Mouse (Mus musculus) layer of hippocampus, adult 9-11 months (tissue): ENCODE results near the gene Fbxo46.
A peak's percentile ranks its signal among the peaks of the same experiment; 100 is the strongest.

ENCODE experiments used
- DNase-seq: peaks from one replicate; pipeline ENCODE4 v3.0.0; 2022

Fbxo46 gene

DNA sequence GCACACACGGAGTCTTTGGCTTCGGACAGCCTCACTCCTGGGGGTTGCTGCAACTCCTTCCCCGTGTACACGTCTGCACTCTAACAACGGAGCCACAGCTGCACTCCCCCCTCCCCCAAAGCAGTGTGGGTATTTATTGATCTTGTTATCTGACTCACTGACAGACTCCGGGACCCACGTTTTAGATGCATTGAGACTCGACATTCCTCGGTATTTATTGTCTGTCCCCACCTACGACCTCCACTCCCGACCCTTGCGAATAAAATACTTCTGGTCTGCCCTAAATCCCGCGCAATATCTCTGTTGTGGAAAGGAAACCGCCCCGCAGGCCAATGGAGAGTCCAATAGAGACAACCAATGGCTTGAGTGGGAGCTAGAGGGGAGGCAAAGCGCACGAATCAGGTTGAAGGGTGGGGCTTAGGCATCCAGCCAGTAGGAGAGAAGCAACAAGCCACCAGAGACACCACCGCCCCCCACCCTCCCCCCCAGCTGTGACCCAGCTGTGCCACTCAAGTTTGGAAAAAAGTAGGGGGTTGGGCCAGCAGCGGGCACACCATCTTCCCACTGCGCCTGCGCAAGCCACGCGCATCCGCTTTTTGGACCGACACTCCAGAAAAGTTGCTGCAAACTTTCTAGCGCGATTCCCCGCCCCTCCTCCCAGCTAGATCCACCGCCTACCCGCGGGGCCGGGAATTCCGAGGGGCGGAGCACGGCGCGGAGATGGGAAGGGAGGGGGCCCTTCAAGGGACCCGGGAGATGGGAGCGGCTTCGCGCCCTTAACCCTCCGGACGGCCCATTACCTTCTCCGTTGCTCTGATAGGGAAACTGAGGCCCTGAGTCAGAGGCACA lies 25.9 kb upstream of the Fbxo46 start:
- peak; percentile 85 for DNase-seq

DNA sequence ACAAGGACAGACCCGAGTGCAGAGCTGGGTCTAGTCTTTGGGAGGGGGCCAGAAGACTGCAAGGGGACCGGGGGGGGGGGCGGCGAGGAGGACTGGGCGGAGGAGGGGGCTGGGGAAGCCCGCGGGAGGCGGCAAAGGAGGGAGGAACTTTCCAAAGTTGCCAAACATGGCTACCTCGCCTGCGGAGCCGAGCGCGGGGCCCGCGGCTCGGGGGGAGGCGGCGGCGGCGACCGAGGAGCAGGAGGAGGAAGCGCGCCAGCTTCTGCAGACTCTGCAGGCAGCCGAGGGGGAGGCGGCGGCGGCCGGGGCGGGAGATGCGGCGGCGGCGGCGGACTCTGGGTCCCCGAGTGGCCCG lies 25.2 kb upstream of the Fbxo46 start, which contains the start of gene Six5:
Six5 (plus strand) TSS at position 124 of the 355 bp plus-strand sequence.
- no peak for DNase-seq

GRCm38 (mm10) chr7:19094826-19095750 lies 24.6 kb upstream of the Fbxo46 start:
- no peak for DNase-seq

DNA sequence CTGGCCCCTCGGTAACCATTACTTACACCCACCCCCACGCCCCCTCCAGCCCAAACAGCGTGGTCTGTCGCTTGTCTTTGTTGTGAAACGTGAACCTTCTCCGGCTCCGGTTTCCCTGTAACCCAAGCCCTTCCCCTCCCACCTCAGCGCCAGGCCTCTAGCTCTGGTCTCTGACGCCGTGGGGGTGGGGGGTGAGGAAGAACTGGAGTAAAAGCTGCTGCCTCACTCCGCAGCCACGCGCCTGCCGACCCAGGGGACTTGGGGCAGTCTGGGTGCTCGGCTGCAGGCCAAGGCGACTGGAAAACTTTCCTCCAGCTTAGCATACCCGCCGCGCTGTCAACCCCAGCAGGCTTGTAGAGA lies 23.9 kb upstream of the Fbxo46 start:
- no peak for DNase-seq

DNA sequence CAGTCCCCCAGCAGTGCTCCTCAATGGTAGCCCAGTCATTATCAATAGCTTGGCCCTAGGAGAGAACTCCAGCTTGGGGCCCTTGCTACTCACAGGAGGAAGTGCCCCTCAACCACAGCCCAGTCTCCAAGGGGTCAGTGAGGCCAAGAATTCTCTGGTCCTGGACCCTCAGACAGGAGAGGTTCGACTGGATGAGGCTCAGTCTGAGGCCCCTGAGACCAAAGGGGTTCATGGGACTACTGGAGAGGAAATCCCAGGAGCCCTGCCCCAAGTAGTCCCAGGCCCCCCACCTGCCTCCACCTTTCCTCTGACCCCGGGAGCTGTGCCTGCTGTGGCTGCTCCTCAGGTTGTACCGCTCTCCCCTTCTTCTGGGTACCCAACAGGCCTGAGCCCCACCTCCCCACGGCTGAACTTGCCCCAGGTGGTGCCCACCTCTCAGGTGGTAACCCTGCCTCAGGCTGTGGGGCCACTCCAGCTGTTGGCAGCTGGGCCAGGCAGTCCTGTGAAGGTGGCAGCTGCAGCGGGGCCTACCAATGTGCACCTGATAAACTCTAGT lies 23.2 kb upstream of the Fbxo46 start:
- DNase-seq: no peak

DNA sequence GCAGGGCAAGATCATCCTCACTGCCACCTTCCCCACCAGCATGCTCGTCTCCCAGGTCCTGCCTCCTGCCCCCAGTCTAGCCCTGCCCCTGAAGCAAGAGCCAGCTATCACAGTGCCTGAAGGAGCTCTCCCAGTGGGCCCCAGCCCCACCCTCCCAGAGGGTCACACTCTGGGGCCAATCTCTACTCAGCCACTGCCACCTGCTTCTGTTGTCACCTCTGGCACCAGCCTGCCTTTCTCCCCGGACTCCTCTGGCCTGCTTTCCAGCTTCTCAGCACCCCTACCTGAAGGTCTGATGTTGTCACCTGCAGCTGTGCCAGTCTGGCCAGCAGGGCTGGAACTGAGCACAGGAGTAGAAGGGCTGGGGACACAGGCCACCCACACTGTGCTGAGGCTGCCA lies 22.4 kb upstream of the Fbxo46 start:
- no peak for DNase-seq

GRCm38 (mm10) chr7:19097863-19098262 lies 21.8 kb upstream of the Fbxo46 start:
- DNase-seq: no peak

- DNase-seq: no peak
Measured at GRCm38 (mm10) chr7:19098811-19099210, 20.8 kb upstream of the Fbxo46 start.

DNA sequence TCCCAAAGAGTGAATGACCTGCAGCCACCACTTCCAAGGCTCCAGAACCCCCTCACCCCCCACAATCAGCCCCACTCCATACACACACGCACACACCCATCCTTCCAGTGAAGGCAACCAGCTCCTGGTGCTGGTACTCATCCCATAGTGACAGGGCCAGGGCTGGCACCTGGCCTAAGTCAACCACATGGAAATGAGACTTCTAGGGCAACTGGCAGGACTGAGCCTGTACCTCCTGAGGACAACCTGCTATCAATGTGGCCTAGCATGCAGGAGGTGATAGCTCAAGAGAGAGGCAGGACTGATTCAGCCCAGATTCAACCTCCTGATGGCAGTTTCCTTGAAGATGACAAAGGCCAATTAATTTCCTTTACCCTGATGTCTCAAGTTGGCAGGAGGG lies 19.4 kb upstream of the Fbxo46 start:
- no peak for DNase-seq

GRCm38 (mm10) chr7:19103741-19104140 lies 15.9 kb upstream of the Fbxo46 start:
- no peak for DNase-seq

DNA sequence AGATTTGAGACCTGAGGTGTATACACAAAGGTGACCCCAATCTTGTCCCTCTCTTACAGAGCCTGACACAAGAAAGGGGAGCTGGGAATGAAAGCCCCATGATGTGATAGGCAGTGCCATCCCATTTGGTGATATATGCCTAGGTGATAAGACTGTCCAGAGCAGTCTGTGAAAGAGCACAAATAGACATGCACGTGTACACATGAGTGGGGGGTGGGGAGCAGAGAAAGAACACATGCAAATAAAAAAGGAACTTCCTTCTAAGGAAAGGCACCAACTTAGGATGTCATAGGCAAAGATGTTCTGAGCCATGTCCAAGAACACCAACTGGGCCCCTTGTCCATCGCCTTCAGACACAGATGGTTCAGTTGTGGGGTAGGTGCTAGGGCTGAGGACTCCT lies 15.2 kb upstream of the Fbxo46 start:
- DNase-seq: no peak

- no peak for DNase-seq
Measured at GRCm38 (mm10) chr7:19107436-19107835, 12.2 kb upstream of the Fbxo46 start.

DNA sequence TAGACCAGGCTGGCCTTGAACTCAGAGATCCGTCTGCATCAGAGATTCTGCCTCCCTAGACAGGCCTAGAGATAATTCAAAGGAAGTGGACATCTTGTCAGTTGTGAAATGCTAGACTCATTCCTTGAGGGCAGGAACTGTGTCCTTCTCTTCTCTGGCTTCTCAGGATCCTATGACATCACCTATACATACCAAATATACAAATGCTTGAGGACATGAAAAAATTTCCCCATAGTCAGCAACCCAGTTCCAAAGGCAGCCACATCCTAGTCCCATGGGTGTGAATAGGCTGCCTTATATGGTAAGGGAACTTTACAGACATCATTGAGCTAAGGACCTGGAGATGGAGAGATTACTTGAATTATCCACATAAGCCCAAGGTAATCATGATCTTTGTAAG lies 10.1 kb upstream of the Fbxo46 start:
- no peak for DNase-seq

DNA sequence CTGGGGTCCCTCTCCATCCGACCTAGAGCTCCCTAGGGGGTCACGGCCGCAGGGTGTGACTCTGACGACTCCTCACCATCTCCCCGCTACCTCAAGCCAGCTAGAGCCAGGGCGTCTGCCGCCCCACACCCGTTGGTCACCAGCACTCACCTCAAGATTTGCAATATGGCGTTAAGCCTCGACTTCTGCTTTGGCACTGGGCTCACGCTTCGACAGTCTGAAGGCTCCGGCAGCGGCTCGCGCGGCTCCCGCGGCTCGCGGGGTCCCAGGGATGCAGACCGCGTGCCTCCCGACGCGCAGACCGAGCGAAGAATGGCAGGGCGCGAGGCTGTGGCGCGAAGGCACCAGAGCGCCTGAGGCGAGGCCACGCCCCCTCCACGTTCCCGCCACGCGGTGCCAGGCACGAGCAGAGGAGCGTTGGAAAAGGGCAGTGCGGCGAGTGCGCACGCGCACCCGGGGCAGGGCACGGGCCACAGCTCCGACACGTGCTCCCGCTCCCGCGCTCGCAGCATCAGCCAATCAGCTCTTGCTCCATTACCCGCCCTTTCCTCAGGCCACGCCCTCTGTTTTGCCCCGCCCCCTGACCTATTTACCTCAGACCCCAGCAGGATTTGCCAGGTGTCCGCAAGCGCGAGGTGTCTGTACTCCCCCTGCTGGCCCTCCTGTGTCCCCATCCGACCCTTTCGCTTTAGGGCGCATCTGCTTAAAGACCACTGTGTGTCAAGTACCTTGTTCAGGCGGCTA lies 1.5 kb upstream of the Fbxo46 start, which contains the start of gene Gm4969:
Gm4969 (minus strand) TSS at position 341 of the 744 bp plus-strand sequence.
- DNase-seq: peak; percentile 58

- DNase-seq: no peak
Measured at GRCm38 (mm10) chr7:19119083-19119482, 576 bp upstream of the Fbxo46 start.

- no peak for DNase-seq
Measured at GRCm38 (mm10) chr7:19121686-19122085, 2.0 kb downstream of the Fbxo46 start.

DNA sequence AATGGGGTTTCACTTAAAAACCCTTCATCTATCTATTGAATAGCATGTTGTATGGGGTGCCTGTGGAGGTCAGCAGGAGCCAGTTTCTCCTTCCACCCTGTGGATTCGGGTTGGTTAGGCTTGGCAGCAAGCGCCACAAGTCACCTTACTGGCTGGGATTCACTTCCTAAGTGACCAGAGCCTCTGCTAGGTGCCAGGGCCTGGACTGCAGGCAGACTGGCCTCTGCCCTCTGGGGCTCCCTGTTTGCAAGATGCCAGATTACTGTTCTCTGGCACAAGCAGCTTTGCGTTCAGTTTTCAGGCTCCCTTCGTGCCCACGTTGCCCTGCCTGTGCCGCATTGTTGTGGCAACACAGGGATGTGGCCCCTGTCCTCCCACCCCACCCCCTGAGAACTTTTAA lies 5.1 kb downstream of the Fbxo46 start:
- no peak for DNase-seq

DNA sequence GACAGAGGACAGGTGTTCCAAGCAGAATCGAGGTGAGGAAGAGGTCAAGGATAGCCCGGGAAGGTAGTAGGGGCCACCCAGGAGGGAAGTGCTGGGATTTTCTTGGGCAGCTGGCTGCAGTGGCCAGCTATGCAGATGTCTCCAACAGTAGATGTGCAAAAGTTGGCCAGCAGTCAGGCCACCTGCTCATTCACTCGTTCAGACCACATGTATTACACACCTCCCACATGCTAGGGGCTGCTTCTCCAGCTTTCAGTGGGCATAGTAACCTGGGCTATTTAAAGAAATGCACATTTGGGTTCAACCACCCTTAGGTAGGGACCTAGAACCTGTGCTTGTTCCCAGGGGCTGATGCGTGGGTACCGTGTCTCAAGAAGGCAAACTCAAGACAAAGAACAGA lies 8.1 kb downstream of the Fbxo46 start:
- DNase-seq: no peak

- no peak for DNase-seq
Measured at GRCm38 (mm10) chr7:19129396-19129795, 9.7 kb downstream of the Fbxo46 start.

- DNase-seq: no peak
Measured at GRCm38 (mm10) chr7:19130657-19131056, 11.0 kb downstream of the Fbxo46 start.

DNA sequence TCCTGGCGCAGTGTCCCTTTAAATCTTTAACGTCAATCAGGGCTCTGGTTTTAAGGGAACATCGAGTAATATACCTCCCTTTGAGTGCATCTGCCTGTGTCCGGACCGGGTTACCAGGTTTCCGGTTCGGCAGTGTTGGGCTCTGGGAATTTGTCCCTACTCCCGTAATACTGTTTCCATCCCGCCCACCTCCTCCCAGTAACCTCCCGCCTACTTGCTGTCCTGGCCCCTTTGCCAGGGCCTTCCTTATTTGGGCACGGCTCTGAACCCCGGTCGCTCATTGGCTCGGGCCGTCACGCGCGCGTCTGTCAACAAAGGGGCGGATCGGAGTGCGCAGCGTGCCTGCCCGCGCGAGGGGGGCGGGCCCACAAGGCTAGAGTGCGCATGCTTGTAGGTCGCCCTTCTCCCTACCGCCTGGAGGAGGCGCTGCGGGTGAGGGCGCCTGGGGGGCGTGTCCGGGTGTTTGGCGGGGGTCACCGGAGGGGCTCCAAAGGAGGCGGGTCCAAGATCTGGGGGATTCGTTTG lies 11.7 kb downstream of the Fbxo46 start:
- DNase-seq: peak; percentile 99

DNA sequence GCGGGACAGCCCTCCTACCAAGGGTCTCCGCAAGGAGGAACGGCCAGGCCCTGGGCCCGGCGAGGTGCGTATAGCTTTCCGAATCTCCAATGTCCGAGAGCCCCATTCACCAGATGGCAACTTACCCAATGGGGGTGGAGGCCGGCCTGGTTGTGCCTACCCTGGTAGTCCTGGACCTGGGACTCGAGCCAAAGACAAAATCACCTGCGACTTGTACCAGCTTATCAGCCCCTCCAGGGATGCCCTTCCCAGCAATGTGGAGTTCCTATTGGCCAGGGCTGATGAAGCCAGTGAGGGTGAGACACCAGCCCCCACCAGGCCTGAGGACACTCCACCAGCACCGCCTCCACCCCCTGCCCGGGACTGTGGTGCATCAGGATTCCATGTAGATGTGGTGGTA lies 16.5 kb downstream of the Fbxo46 start:
- no peak for DNase-seq
